Mouse (Mus musculus) megakaryocyte-erythroid progenitor cell, adult 5-6 weeks (primary cell): Measurements from ENCODE around the gene Ndufa8. TPM values are rescaled to one million over a fixed set of nuclear protein-coding genes. Genes with fewer than 3 reads are reported as not detected.

ENCODE experiments used
- ATAC-seq: replicated peaks from 2 replicates; pipeline ENCODE4 v1.8.0; 2016; ENCODE audit warnings: mild to moderate bottlenecking, inconsistent platforms; ENCODE audit not compliant: severe bottlenecking, poor library complexity, low FRiP score, low TSS enrichment
- total RNA-seq, 2 experiments: library from RNA; stranded (forward) in 1 of 2; stranded (reverse) in 1 of 2; fragments of 200-1000, 215-1000 nt in 1 of 2; fragments of >200 nt in 1 of 2; fragmentation: Nextera tagmentation in 1 of 2; gene quantifications; 2 replicates each; pipeline ENCODE4 v1.2.3; 2014 to 2017

Gene Ndufa8
- total RNA-seq (2014; fragmentation: Nextera tagmentation) (121 and 160 TPM in 2 replicates), total RNA-seq (2017) (52.5 and 58.2 TPM in 2 replicates)

GRCm38 (mm10) chr2:36048748-36049566 lies at the start of gene Ndufa8, which contains the start of gene Morn5:
Gene Ndufa8 (minus strand): TSS chr2:36049406.
Gene Morn5 (plus strand): TSS chr2:36049458.
- peak; percentile 93 for ATAC-seq

GRCm38 (mm10) chr2:36098021-36098420 lies 48.8 kb upstream of the Ndufa8 start:
- ATAC-seq, result no peak

- no peak for ATAC-seq
Observed at GRCm38 (mm10) chr2:36097129-36097815, 48.1 kb upstream of the Ndufa8 start.

GRCm38 (mm10) chr2:36093914-36094475 lies 44.8 kb upstream of the Ndufa8 start:
- no peak for ATAC-seq

- no peak for ATAC-seq
Observed at GRCm38 (mm10) chr2:36093301-36093700, 44.1 kb upstream of the Ndufa8 start.

- no peak for ATAC-seq
Observed at GRCm38 (mm10) chr2:36092748-36093147, 43.5 kb upstream of the Ndufa8 start.

GRCm38 (mm10) chr2:36090853-36091741 lies 41.9 kb upstream of the Ndufa8 start:
- peak; percentile 88 for ATAC-seq

GRCm38 (mm10) chr2:36089190-36089589 lies 40.0 kb upstream of the Ndufa8 start:
- ATAC-seq, result no peak

- ATAC-seq, result no peak
Observed at GRCm38 (mm10) chr2:36085041-36085440, 35.8 kb upstream of the Ndufa8 start.

- ATAC-seq, result no peak
Observed at GRCm38 (mm10) chr2:36082802-36083580, 33.8 kb upstream of the Ndufa8 start.

GRCm38 (mm10) chr2:36081446-36081845 lies 32.2 kb upstream of the Ndufa8 start:
- no peak for ATAC-seq

GRCm38 (mm10) chr2:36077160-36077761 lies 28.1 kb upstream of the Ndufa8 start:
- no peak for ATAC-seq

GRCm38 (mm10) chr2:36075210-36075609 lies 26.0 kb upstream of the Ndufa8 start:
- ATAC-seq, result no peak

GRCm38 (mm10) chr2:36073781-36074180 lies 24.6 kb upstream of the Ndufa8 start:
- ATAC-seq, result no peak

GRCm38 (mm10) chr2:36071660-36072305 lies 22.6 kb upstream of the Ndufa8 start:
- no peak for ATAC-seq

- no peak for ATAC-seq
Observed at GRCm38 (mm10) chr2:36067132-36067531, 17.9 kb upstream of the Ndufa8 start.

- no peak for ATAC-seq
Observed at GRCm38 (mm10) chr2:36061409-36061808, 12.2 kb upstream of the Ndufa8 start.

GRCm38 (mm10) chr2:36056248-36056647 lies 7.0 kb upstream of the Ndufa8 start:
- no peak for ATAC-seq
